Mouse (Mus musculus): ENCODE measurements around the gene Etl4. TPM values are rescaled to one million over a fixed set of nuclear protein-coding genes. Genes with fewer than 3 reads are reported as not detected.

Gene Etl4
- total and polyA plus RNA-seq, 2 experiments from 2014 or later, result 4.8 to 10.9 TPM

- H3K27ac ChIP-seq (ENCODE audit: low read depth, low read length), result no peak overlapping the region
- H3K36me3 ChIP-seq (ENCODE audit: insufficient read depth, low read length), result no peaks in the 10 kb centered on the region
- TF ChIP-seq CTCF (IDR thresholded peaks at IDR 0.05), result no peak
- H3K4me1 ChIP-seq (ENCODE audit: insufficient read depth, low read length), result no peaks in the 10 kb centered on the region
- H3K9me3 ChIP-seq (ENCODE audit: low read length), result no peaks in the 10 kb centered on the region
- H3K4me3 ChIP-seq (ENCODE audit: low read depth, low read length), result no peak overlapping the region
- DNase-seq (ENCODE audit: low spot score) (no peak), ATAC-seq (ENCODE audit: low FRiP score) (no peak)
- H3K27me3 ChIP-seq (ENCODE audit: insufficient read depth, low read length), result no peaks in the 10 kb centered on the region
- 76% methylated on average over 3 of the region's 3 CpGs for WGBS
- no peak overlapping the region for H3K4me2 ChIP-seq (ENCODE audit: low read depth, low read length, poor library complexity, severe bottlenecking)
- no peak overlapping the region for H3K9ac ChIP-seq (replicated peaks; ENCODE audit: low read length, poor library complexity, severe bottlenecking)
Measured at GRCm38 (mm10) chr2:20555706-20556105, 646.1 kb downstream of the Etl4 start.

GRCm38 (mm10) chr2:20559083-20559482 is 649.5 kb downstream of the Etl4 start:
- Histone ChIP-seq H3K4me3 (ENCODE audit: low read depth, low read length) (no peak overlapping the region), H3K27me3 (ENCODE audit: insufficient read depth, low read length) (no peaks in the 10 kb centered on the region), H3K36me3 (ENCODE audit: insufficient read depth, low read length) (no peaks in the 10 kb centered on the region), H3K4me2 (ENCODE audit: low read depth, low read length, poor library complexity, severe bottlenecking) (no peak overlapping the region), H3K9ac (replicated peaks; ENCODE audit: low read length, poor library complexity, severe bottlenecking) (no peak overlapping the region), H3K9me3 (ENCODE audit: low read length) (no peaks in the 10 kb centered on the region), H3K27ac (ENCODE audit: low read depth, low read length) (no peak overlapping the region), H3K4me1 (ENCODE audit: insufficient read depth, low read length) (no peaks in the 10 kb centered on the region)
- ATAC-seq (ENCODE audit: low FRiP score) (no peak), DNase-seq (ENCODE audit: low spot score) (no peak)
- WGBS, result 86% methylated on average over 5 of the region's 5 CpGs
- TF ChIP-seq CTCF (IDR thresholded peaks at IDR 0.05), result no peak

GRCm38 (mm10) chr2:20559723-20560122 is 650.1 kb downstream of the Etl4 start:
- no peaks in the 10 kb centered on the region for H3K36me3 ChIP-seq (ENCODE audit: insufficient read depth, low read length)
- DNase-seq (ENCODE audit: low spot score), result no peak
- 72% methylated on average over 2 of the region's 2 CpGs for WGBS

GRCm38 (mm10) chr2:20560581-20560980 is 651.0 kb downstream of the Etl4 start:
- no peak overlapping the region for H3K9ac ChIP-seq (replicated peaks; ENCODE audit: low read length, poor library complexity, severe bottlenecking)
- H3K4me1 ChIP-seq (ENCODE audit: insufficient read depth, low read length), result no peaks in the 10 kb centered on the region
- WGBS, result 92% methylated on average over 9 of the region's 9 CpGs
- H3K27me3 ChIP-seq (ENCODE audit: insufficient read depth, low read length), result no peaks in the 10 kb centered on the region
- H3K27ac ChIP-seq (ENCODE audit: low read depth, low read length), result no peak overlapping the region
- H3K9me3 ChIP-seq (ENCODE audit: low read length), result no peaks in the 10 kb centered on the region
- no peak overlapping the region for H3K4me3 ChIP-seq (ENCODE audit: low read depth, low read length)
- no peak overlapping the region for H3K4me2 ChIP-seq (ENCODE audit: low read depth, low read length, poor library complexity, severe bottlenecking)
- no peak for DNase-seq (ENCODE audit: low spot score)
- no peak for ATAC-seq (ENCODE audit: low FRiP score)
- TF ChIP-seq CTCF (IDR thresholded peaks at IDR 0.05), result no peak
- no peaks in the 10 kb centered on the region for H3K36me3 ChIP-seq (ENCODE audit: insufficient read depth, low read length)

More at GRCm38 (mm10) chr2:20559723-20560122, 650.1 kb downstream of the Etl4 start:
- H3K9ac ChIP-seq (replicated peaks; ENCODE audit: low read length, poor library complexity, severe bottlenecking), result no peak overlapping the region
- no peaks in the 10 kb centered on the region for H3K27me3 ChIP-seq (ENCODE audit: insufficient read depth, low read length)
- H3K4me2 ChIP-seq (ENCODE audit: low read depth, low read length, poor library complexity, severe bottlenecking), result no peak overlapping the region
- no peak for ATAC-seq (ENCODE audit: low FRiP score)
- no peaks in the 10 kb centered on the region for H3K4me1 ChIP-seq (ENCODE audit: insufficient read depth, low read length)
- no peak overlapping the region for H3K27ac ChIP-seq (ENCODE audit: low read depth, low read length)
- no peak overlapping the region for H3K4me3 ChIP-seq (ENCODE audit: low read depth, low read length)
- H3K9me3 ChIP-seq (ENCODE audit: low read length), result no peaks in the 10 kb centered on the region
- TF ChIP-seq CTCF (IDR thresholded peaks at IDR 0.05), result no peak

- H3K36me3 ChIP-seq (ENCODE audit: insufficient read depth, low read length), result no peaks in the 10 kb centered on the region
- no peak overlapping the region for H3K4me3 ChIP-seq (ENCODE audit: low read depth, low read length)
- WGBS, result 51% methylated on average over 6 of the region's 6 CpGs
- H3K9me3 ChIP-seq (ENCODE audit: low read length), result no peaks in the 10 kb centered on the region
- H3K9ac ChIP-seq (replicated peaks; ENCODE audit: low read length, poor library complexity, severe bottlenecking), result no peak overlapping the region
- TF ChIP-seq CTCF (IDR thresholded peaks at IDR 0.05), result no peak
- no peaks in the 10 kb centered on the region for H3K4me1 ChIP-seq (ENCODE audit: insufficient read depth, low read length)
- DNase-seq (ENCODE audit: low spot score) (no peak), ATAC-seq (ENCODE audit: low FRiP score) (no peak)
- H3K27me3 ChIP-seq (ENCODE audit: insufficient read depth, low read length), result no peaks in the 10 kb centered on the region
- no peak overlapping the region for H3K4me2 ChIP-seq (ENCODE audit: low read depth, low read length, poor library complexity, severe bottlenecking)
- H3K27ac ChIP-seq (ENCODE audit: low read depth, low read length), result no peak overlapping the region
Measured at GRCm38 (mm10) chr2:20563036-20563435, 653.5 kb downstream of the Etl4 start.

GRCm38 (mm10) chr2:20568456-20568855 is 658.9 kb downstream of the Etl4 start:
- no peak for DNase-seq (ENCODE audit: low spot score)
- no peak for TF ChIP-seq CTCF (IDR thresholded peaks at IDR 0.05)
- H3K9ac ChIP-seq (replicated peaks; ENCODE audit: low read length, poor library complexity, severe bottlenecking), result no peak overlapping the region
- no peaks in the 10 kb centered on the region for H3K9me3 ChIP-seq (ENCODE audit: low read length)
- no peaks in the 10 kb centered on the region for H3K36me3 ChIP-seq (ENCODE audit: insufficient read depth, low read length)
- no peak overlapping the region for H3K27ac ChIP-seq (ENCODE audit: low read depth, low read length)
- WGBS, result 88% methylated on average over 1 of the region's 1 CpGs
- H3K4me2 ChIP-seq (ENCODE audit: low read depth, low read length, poor library complexity, severe bottlenecking), result no peak overlapping the region
- no peaks in the 10 kb centered on the region for H3K27me3 ChIP-seq (ENCODE audit: insufficient read depth, low read length)
- H3K4me3 ChIP-seq (ENCODE audit: low read depth, low read length), result no peak overlapping the region
- H3K4me1 ChIP-seq (ENCODE audit: insufficient read depth, low read length), result no peaks in the 10 kb centered on the region
- no peak for ATAC-seq (ENCODE audit: low FRiP score)

All from midbrain, postnatal 0 days (tissue).